ENCODE assay signal across 23 mouse cellular contexts in genomic region chr13:28457403-28457802, GRCm38 (mm10).
DNase-seq lines count a peak whose midpoint lies in the region; ATAC-seq and TF ChIP-seq lines count a peak whose summit lies in the region.
"Had no signal": no experiment of that assay in that cellular context is flagged by ENCODE, and none has a peak within 500 bp of the region (broad histone marks: within the 10 kb centered on the region; RNA-seq: fewer than 3 reads in every experiment).

No protein-coding gene starts in this region.

- no peak overlapping the region for H3ac ChIP-seq in C2C12 (ENCODE audit: control insufficient read depth, insufficient read length, low read depth)

- no peak overlapping the region for H3K9ac ChIP-seq in stomach, postnatal 0 days (ENCODE audit: low read length)
- H3K9ac ChIP-seq: forebrain, embryonic 12.5 days; heart, embryonic 15.5 days; kidney, embryonic 15.5 days; limb, embryonic 12.5 days; liver, embryonic 15.5 days; midbrain, embryonic 12.5 days; neural tube, embryonic 13.5 days had no signal

- no peak for TF ChIP-seq EP300 in stomach, postnatal 0 days (optimal IDR thresholded peaks at IDR 0.05)

- TF ChIP-seq CTCF in C2C12 (IDR thresholded peaks at IDR 0.05; ENCODE audit: control insufficient read depth, insufficient read depth, insufficient read length): no peak
- TF ChIP-seq CTCF in stomach, postnatal 0 days (IDR thresholded peaks at IDR 0.05; ENCODE audit: low read depth): no peak

- peak; percentile 53; the same call in 1 of the 2 replicates for ATAC-seq in stomach, postnatal 0 days (ENCODE audit: low FRiP score, low TSS enrichment)
- ATAC-seq: hindbrain, embryonic 16.5 days; intestine, embryonic 16.5 days had no signal

- H3K4me3 ChIP-seq in C2C12 (ENCODE audit: insufficient read depth, poor library complexity, severe bottlenecking): no peak overlapping the region
- no peak overlapping the region for H3K4me3 ChIP-seq in stomach, postnatal 0 days (ENCODE audit: low read depth, low read length)
- H3K4me3 ChIP-seq: forebrain, embryonic 12.5 days; heart, embryonic 15.5 days; kidney, embryonic 15.5 days; limb, embryonic 12.5 days; liver, embryonic 15.5 days; midbrain, embryonic 12.5 days; neural tube, embryonic 13.5 days had no signal

- H3K4me2 ChIP-seq in stomach, postnatal 0 days (replicated peaks; ENCODE audit: low read depth): no peak overlapping the region
- H3K4me2 ChIP-seq: forebrain, embryonic 12.5 days; heart, embryonic 15.5 days; kidney, embryonic 15.5 days; limb, embryonic 12.5 days; liver, embryonic 15.5 days; midbrain, embryonic 12.5 days; neural tube, embryonic 13.5 days had no signal

- no peak overlapping the region for H3K27ac ChIP-seq in stomach, postnatal 0 days (replicated peaks)
- H3K27ac ChIP-seq: forebrain, embryonic 12.5 days; heart, embryonic 15.5 days; kidney, embryonic 15.5 days; limb, embryonic 12.5 days; liver, embryonic 15.5 days; midbrain, embryonic 12.5 days; neural tube, embryonic 13.5 days had no signal

- no peaks in the 10 kb centered on the region for H3K9me3 ChIP-seq in stomach, postnatal 0 days (ENCODE audit: control insufficient read depth, low read length)
- H3K9me3 ChIP-seq: forebrain, embryonic 12.5 days; G1E; heart, embryonic 15.5 days; kidney, embryonic 15.5 days; limb, embryonic 12.5 days; liver, embryonic 15.5 days; midbrain, embryonic 12.5 days; neural tube, embryonic 13.5 days had no signal

- 83% methylated on average over 3 of the region's 3 CpGs for WGBS in stomach, postnatal 0 days

- no peaks in the 10 kb centered on the region for H3K4me1 ChIP-seq in stomach, postnatal 0 days (replicated peaks; ENCODE audit: control insufficient read depth, insufficient read depth)
- H3K4me1 ChIP-seq: heart, embryonic 15.5 days; kidney, embryonic 15.5 days; limb, embryonic 12.5 days; liver, embryonic 15.5 days had no signal

- intact Hi-C loops in gastrocnemius, postnatal 36 days (cut with DNase I): no loop called here

- no peaks in the 10 kb centered on the region for H3K36me3 ChIP-seq in C2C12 (ENCODE audit: control insufficient read depth, insufficient read depth)
- no peaks in the 10 kb centered on the region for H3K36me3 ChIP-seq in stomach, postnatal 0 days (ENCODE audit: control insufficient read depth, insufficient read depth, low read length)
- H3K36me3 ChIP-seq: G1E; heart, embryonic 15.5 days; kidney, embryonic 15.5 days; liver, embryonic 15.5 days; neural tube, embryonic 13.5 days had no signal

- H3K79me3 ChIP-seq in C2C12 (ENCODE audit: low read depth): no peaks in the 10 kb centered on the region

- DNase-seq in layer of hippocampus, adult 9-11 months: peak; percentile 18
- no peak for DNase-seq in layer of hippocampus, postnatal 36 days
- DNase-seq in fat pad, adult 2 months (ENCODE audit: extremely low read depth, low read depth, low spot score): peak; percentile 11
- no peak for DNase-seq in stomach, postnatal 0 days (ENCODE audit: low spot score)
- no peak for DNase-seq in lung, postnatal 4 days
- no peak for DNase-seq in gastrocnemius, postnatal 36 days
- DNase-seq: cerebellum, adult 18-20 months; cerebellum, postnatal 25 days; kidney, postnatal 4 days; lung, postnatal 14 days; right cerebral cortex, adult 18-20 months; thymus, postnatal 4 days had no signal

- no peaks in the 10 kb centered on the region for H3K79me2 ChIP-seq in C2C12 (ENCODE audit: control insufficient read depth, insufficient read depth)

- no peaks in the 10 kb centered on the region for H3K27me3 ChIP-seq in C2C12 (ENCODE audit: control insufficient read depth, insufficient read depth, insufficient read length)
- no peaks in the 10 kb centered on the region for H3K27me3 ChIP-seq in stomach, postnatal 0 days (ENCODE audit: control insufficient read depth, insufficient read depth, low read length)
- H3K27me3 ChIP-seq: forebrain, embryonic 12.5 days; heart, embryonic 15.5 days; kidney, embryonic 15.5 days; limb, embryonic 12.5 days; liver, embryonic 15.5 days; midbrain, embryonic 12.5 days; neural tube, embryonic 13.5 days had no signal

TF ChIP-seq in C2C12, 6 proteins besides CTCF, POLR2A, EP300 and RAD21:
- TF ChIP-seq MAX (IDR thresholded peaks at IDR 0.05) (no peak), FOSL1 (IDR thresholded peaks at IDR 0.05; ENCODE audit: insufficient read depth, low read length, poor library complexity, severe bottlenecking) (no peak), MYOD1 (IDR thresholded peaks at IDR 0.05; ENCODE audit: control insufficient read depth, insufficient read length, low read depth) (peak; percentile 19), CEBPB (IDR thresholded peaks at IDR 0.05; ENCODE audit: low read depth) (peak; percentile 98), MYOG (IDR thresholded peaks at IDR 0.05; ENCODE audit: control insufficient read depth, extremely low read depth, insufficient read length) (no peak)

Comparison
In these comparisons a context has a peak if more than half of its experiments do, and no peak if none do; other contexts are left out.
1. DNase-seq: peak in layer of hippocampus, adult 9-11 months (single experiment) and fat pad, adult 2 months (single experiment); none in layer of hippocampus, postnatal 36 days (0 of 2), stomach, postnatal 0 days (single experiment), lung, postnatal 4 days (0 of 2) and gastrocnemius, postnatal 36 days (0 of 2).